Mouse (Mus musculus): Measurements from ENCODE around the gene Ctnnbl1. TPM values are rescaled to one million over a fixed set of nuclear protein-coding genes. Genes with fewer than 3 reads are reported as not detected.

The Ctnnbl1 gene
- polyA plus RNA-seq, 2 experiments from 2014 or later = 71.0 to 71.9 TPM

- no peak for ATAC-seq
Observed at GRCm38 (mm10) chr2:157823456-157823855, 86.3 kb downstream of the Ctnnbl1 start.

- ATAC-seq = no peak
Observed at GRCm38 (mm10) chr2:157824249-157824648, 87.0 kb downstream of the Ctnnbl1 start.

GRCm38 (mm10) chr2:157830101-157830500, 92.9 kb downstream of the Ctnnbl1 start:
- no peak for ATAC-seq

GRCm38 (mm10) chr2:157830620-157831354, 93.6 kb downstream of the Ctnnbl1 start:
- ATAC-seq = no peak

- ATAC-seq = no peak
Observed at GRCm38 (mm10) chr2:157837050-157837449, 99.8 kb downstream of the Ctnnbl1 start.

- ATAC-seq = no peak
Observed at GRCm38 (mm10) chr2:157838206-157838923, 101.2 kb downstream of the Ctnnbl1 start.

- ATAC-seq = no peak
Observed at GRCm38 (mm10) chr2:157840641-157841078, 103.5 kb downstream of the Ctnnbl1 start.

- ATAC-seq = no peak
Observed at GRCm38 (mm10) chr2:157841121-157841520, 103.9 kb downstream of the Ctnnbl1 start.

GRCm38 (mm10) chr2:157844746-157845145, 107.5 kb downstream of the Ctnnbl1 start:
- no peak for ATAC-seq

GRCm38 (mm10) chr2:157845831-157846230, 108.6 kb downstream of the Ctnnbl1 start:
- no peak for ATAC-seq

GRCm38 (mm10) chr2:157853135-157853534, 115.9 kb downstream of the Ctnnbl1 start:
- ATAC-seq = no peak

- no peak for ATAC-seq
Observed at GRCm38 (mm10) chr2:157855814-157856213, 118.6 kb downstream of the Ctnnbl1 start.

- no peak for ATAC-seq
Observed at GRCm38 (mm10) chr2:157857496-157857895, 120.3 kb downstream of the Ctnnbl1 start.

- ATAC-seq = no peak
Observed at GRCm38 (mm10) chr2:157858317-157858716, 121.1 kb downstream of the Ctnnbl1 start.

GRCm38 (mm10) chr2:157859046-157859701, 122.0 kb downstream of the Ctnnbl1 start:
- no peak for ATAC-seq

GRCm38 (mm10) chr2:157861273-157861944, 124.2 kb downstream of the Ctnnbl1 start:
- no peak for ATAC-seq

- ATAC-seq = no peak
Observed at GRCm38 (mm10) chr2:157862306-157862705, 125.1 kb downstream of the Ctnnbl1 start.

GRCm38 (mm10) chr2:157867126-157867525, 129.9 kb downstream of the Ctnnbl1 start:
- no peak for ATAC-seq

GRCm38 (mm10) chr2:157870247-157870646, 133.0 kb downstream of the Ctnnbl1 start:
- no peak for ATAC-seq

- ATAC-seq = no peak
Observed at GRCm38 (mm10) chr2:157873223-157873622, 136.0 kb downstream of the Ctnnbl1 start.

GRCm38 (mm10) chr2:157873691-157874090, 136.5 kb downstream of the Ctnnbl1 start:
- ATAC-seq = no peak

GRCm38 (mm10) chr2:157875111-157875510, 137.9 kb downstream of the Ctnnbl1 start:
- no peak for ATAC-seq

GRCm38 (mm10) chr2:157877394-157877793, 140.2 kb downstream of the Ctnnbl1 start:
- ATAC-seq = no peak

Data from CD4-positive, CD25-positive, alpha-beta regulatory T cell, adult 4 months (primary cell).